Mouse (Mus musculus) erythroblast, embryonic 14.5 days (primary cell): ENCODE measurements around the gene Rab5c. TPM values are rescaled to one million over a fixed set of nuclear protein-coding genes. Genes with fewer than 3 reads are reported as not detected.

Experiments
- H3K27me3 ChIP-seq: 2 replicates; pipeline ENCODE4 v1.6.1; 2012; ENCODE audit warnings: inconsistent platforms; ENCODE audit not compliant: control insufficient read depth
- H3K36me3 ChIP-seq: 2 replicates; pipeline ENCODE4 v1.6.1; 2012; ENCODE audit warnings: mild to moderate bottlenecking, inconsistent platforms; ENCODE audit not compliant: control insufficient read depth
- H3K4me1 ChIP-seq: 2 replicates; pipeline ENCODE4 v1.6.1; 2012; ENCODE audit warnings: inconsistent platforms; ENCODE audit not compliant: control insufficient read depth
- H3K4me3 ChIP-seq: replicated peaks from 2 replicates; pipeline ENCODE3; 2012; ENCODE audit warnings: moderate library complexity, mild to moderate bottlenecking, inconsistent platforms
- H3K9me3 ChIP-seq: 2 replicates; pipeline ENCODE4 v1.6.1; 2012; ENCODE audit warnings: low read length, inconsistent platforms, mixed read lengths; ENCODE audit not compliant: control insufficient read depth
- GATA1 ChIP-seq: IDR thresholded peaks from 2 replicates; pipeline ENCODE4 v1.6.1; 2012; ENCODE audit warnings: low read length, inconsistent platforms, mixed read lengths
- TAL1 ChIP-seq: IDR thresholded peaks from 3 replicates; pipeline ENCODE4 v1.6.1; 2012; ENCODE audit warnings: low read length, inconsistent platforms, mixed read lengths
- polyA plus RNA-seq: library from polyadenylated mRNA; stranded (reverse); fragments of >175 nt; gene quantifications from 2 replicates; pipeline ENCODE4 v1.2.3, GENCODE M21; 2012

Rab5c gene
- polyA plus RNA-seq, 1 experiment = 82.1 TPM

- TF ChIP-seq TAL1 = no peak
- TF ChIP-seq GATA1 = no peak
- H3K36me3 ChIP-seq = peaks cover 23% of the 10 kb centered on the region
These were observed 35.7 kb downstream of the Rab5c start for GRCm38 (mm10) chr11:100702081-100702851.

GRCm38 (mm10) chr11:100701301-100701700 is 36.7 kb downstream of the Rab5c start:
- peaks cover 17% of the 10 kb centered on the region for H3K36me3 ChIP-seq
- TF ChIP-seq GATA1 (no peak), TAL1 (no peak)
- H3K27me3 ChIP-seq = no peaks in the 10 kb centered on the region
- peaks cover 30% of the 10 kb centered on the region for H3K4me1 ChIP-seq
- H3K9me3 ChIP-seq = no peaks in the 10 kb centered on the region
- peak overlapping the region; percentile 24 for H3K4me3 ChIP-seq

More at GRCm38 (mm10) chr11:100702081-100702851, 35.7 kb downstream of the Rab5c start:
- Histone ChIP-seq H3K9me3 (no peaks in the 10 kb centered on the region), H3K4me1 (peaks cover 30% of the 10 kb centered on the region), H3K27me3 (no peaks in the 10 kb centered on the region), H3K4me3 (peak overlapping the region; percentile 48)

GRCm38 (mm10) chr11:100700710-100701109 is 37.3 kb downstream of the Rab5c start:
- Histone ChIP-seq H3K4me1 (peaks cover 30% of the 10 kb centered on the region), H3K4me3 (no peak overlapping the region), H3K9me3 (no peaks in the 10 kb centered on the region), H3K27me3 (no peaks in the 10 kb centered on the region), H3K36me3 (peaks cover 11% of the 10 kb centered on the region)
- TF ChIP-seq GATA1 = no peak
- no peak for TF ChIP-seq TAL1

- no peak for TF ChIP-seq TAL1
- no peak for TF ChIP-seq GATA1
- Histone ChIP-seq H3K9me3 (no peaks in the 10 kb centered on the region), H3K36me3 (no peaks in the 10 kb centered on the region), H3K4me3 (no peak overlapping the region), H3K27me3 (peaks cover 7% of the 10 kb centered on the region), H3K4me1 (peaks cover 18% of the 10 kb centered on the region)
These were observed 40.1 kb downstream of the Rab5c start for GRCm38 (mm10) chr11:100697921-100698320.

GRCm38 (mm10) chr11:100694926-100695325 is 43.1 kb downstream of the Rab5c start:
- H3K4me3 ChIP-seq = no peak overlapping the region
- H3K4me1 ChIP-seq = peaks cover 2% of the 10 kb centered on the region; the same call in 1 of the 2 replicates
- no peaks in the 10 kb centered on the region for H3K9me3 ChIP-seq
- H3K27me3 ChIP-seq = peaks cover 35% of the 10 kb centered on the region
- no peak for TF ChIP-seq TAL1
- TF ChIP-seq GATA1 = no peak
- no peaks in the 10 kb centered on the region for H3K36me3 ChIP-seq

- Histone ChIP-seq H3K4me3 (no peak overlapping the region), H3K36me3 (no peaks in the 10 kb centered on the region), H3K27me3 (peaks cover 35% of the 10 kb centered on the region), H3K9me3 (no peaks in the 10 kb centered on the region), H3K4me1 (peaks cover 2% of the 10 kb centered on the region; the same call in 1 of the 2 replicates)
- no peak for TF ChIP-seq TAL1
- no peak for TF ChIP-seq GATA1
These were observed 44.9 kb downstream of the Rab5c start for GRCm38 (mm10) chr11:100693154-100693553.

GRCm38 (mm10) chr11:100692164-100692616 is 45.8 kb downstream of the Rab5c start, which contains the start of gene Zfp385c:
Zfp385c (minus strand) TSS chr11:100692455.
- no peaks in the 10 kb centered on the region for H3K9me3 ChIP-seq
- H3K36me3 ChIP-seq = no peaks in the 10 kb centered on the region
- H3K27me3 ChIP-seq = peaks cover 35% of the 10 kb centered on the region
- TF ChIP-seq TAL1 = no peak
- TF ChIP-seq GATA1 = no peak
- H3K4me1 ChIP-seq = peaks cover 2% of the 10 kb centered on the region; the same call in 1 of the 2 replicates
- H3K4me3 ChIP-seq = no peak within 1 kb of the TSS

GRCm38 (mm10) chr11:100690389-100690788 is 47.6 kb downstream of the Rab5c start:
- Histone ChIP-seq H3K36me3 (no peaks in the 10 kb centered on the region), H3K27me3 (peaks cover 35% of the 10 kb centered on the region), H3K4me3 (no peak overlapping the region), H3K4me1 (peaks cover 2% of the 10 kb centered on the region; the same call in 1 of the 2 replicates), H3K9me3 (no peaks in the 10 kb centered on the region)
- no peak for TF ChIP-seq TAL1
- no peak for TF ChIP-seq GATA1

- no peaks in the 10 kb centered on the region for H3K36me3 ChIP-seq
- TF ChIP-seq TAL1 (no peak), GATA1 (no peak)
- H3K9me3 ChIP-seq = no peaks in the 10 kb centered on the region
- H3K4me1 ChIP-seq = peaks cover 2% of the 10 kb centered on the region; the same call in 1 of the 2 replicates
- peaks cover 36% of the 10 kb centered on the region for H3K27me3 ChIP-seq
- no peak overlapping the region for H3K4me3 ChIP-seq
These were observed 49.6 kb downstream of the Rab5c start for GRCm38 (mm10) chr11:100688443-100688842.
